Mouse (Mus musculus): Measurements from ENCODE around the gene Adora3. TPM values are rescaled to one million over a fixed set of nuclear protein-coding genes. Genes with fewer than 3 reads are reported as not detected.

Adora3 gene
- polyA plus RNA-seq (2015; fragmentation: Nextera tagmentation; extraction: Ambion mirVana), result not detected in 2 replicates

DNA sequence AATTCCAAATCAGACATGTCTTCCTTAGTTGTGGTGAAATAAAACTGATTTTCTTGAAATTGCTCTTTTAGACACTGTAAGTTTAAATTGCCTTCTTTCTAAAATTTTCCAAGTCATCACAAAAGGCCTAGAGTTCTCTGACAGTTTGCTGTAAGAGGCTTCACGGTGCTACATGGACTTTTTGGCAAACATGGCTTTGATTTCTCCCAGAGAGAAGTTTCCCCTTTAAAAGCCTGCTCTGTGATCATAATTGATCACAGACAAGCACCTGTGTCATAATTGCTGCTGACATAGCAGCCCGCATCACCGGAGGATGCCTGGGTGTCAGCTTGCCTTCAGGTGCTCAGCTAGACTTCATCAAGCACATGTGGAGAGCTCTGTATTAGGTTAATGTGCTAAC lies at the start of gene Adora3, which contains the start of gene Tmigd3:
Gene Adora3, plus strand, starts transcription at position 301 of the 400 bp plus-strand sequence.
Gene Tmigd3, plus strand, starts transcription at position 346 of the 400 bp plus-strand sequence.
- H3K27ac ChIP-seq (ENCODE audit: low read length), result no peak within 1 kb of the TSS

DNA sequence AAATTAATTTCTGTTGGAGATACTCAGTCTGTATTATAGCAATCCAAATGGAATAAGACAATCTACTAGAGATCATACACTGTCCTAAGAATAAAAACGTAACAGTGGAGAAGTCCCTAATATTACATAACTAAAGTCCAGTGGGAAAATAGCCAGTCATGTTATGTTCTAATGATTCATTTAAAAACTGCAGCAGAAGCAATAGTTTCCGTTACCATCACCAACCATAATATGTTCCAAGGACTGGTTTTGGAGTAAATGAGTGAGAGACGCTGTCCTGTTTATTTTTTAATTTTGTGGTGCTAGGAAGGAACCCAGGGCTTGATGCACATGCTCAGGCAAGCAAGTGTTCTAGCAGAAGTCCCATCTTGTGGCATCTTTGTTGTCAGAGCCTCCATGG lies 49.2 kb upstream of the Adora3 start:
- Histone ChIP-seq H3K9ac (replicated peaks; ENCODE audit: low read length) (no peak overlapping the region), H3K4me2 (replicated peaks; ENCODE audit: low read depth, low read length) (no peak overlapping the region), H3K9me3 (ENCODE audit: low read length) (no peaks in the 10 kb centered on the region), H3K4me1 (ENCODE audit: insufficient read depth, low read length) (peaks cover 16% of the 10 kb centered on the region), H3K27me3 (ENCODE audit: insufficient read depth, low read length) (no peaks in the 10 kb centered on the region), H3K4me3 (ENCODE audit: low read length) (no peak overlapping the region), H3K36me3 (ENCODE audit: insufficient read depth, low read length) (no peaks in the 10 kb centered on the region), H3K27ac (ENCODE audit: low read length) (no peak overlapping the region)
- WGBS, result 91% methylated on average over 3 of the region's 3 CpGs
- ATAC-seq (ENCODE audit: low FRiP score, low TSS enrichment), result no peak

More for the DNA sequence above, at the start of gene Adora3, which contains the start of gene Tmigd3:
- Histone ChIP-seq H3K9me3 (ENCODE audit: low read length) (no peaks in the 10 kb centered on the region), H3K27me3 (ENCODE audit: insufficient read depth, low read length) (no peaks in the 10 kb centered on the region), H3K4me3 (ENCODE audit: low read length) (no peak within 1 kb of the TSS), H3K9ac (replicated peaks; ENCODE audit: low read length) (no peak within 1 kb of the TSS), H3K4me1 (ENCODE audit: insufficient read depth, low read length) (peaks cover 17% of the 10 kb centered on the region; the same call in 1 of the 2 replicates), H3K36me3 (ENCODE audit: insufficient read depth, low read length) (no peaks in the 10 kb centered on the region), H3K4me2 (replicated peaks; ENCODE audit: low read depth, low read length) (no peak within 1 kb of the TSS)
- no peak for ATAC-seq (ENCODE audit: low FRiP score, low TSS enrichment)
- 86% methylated on average over 3 of the region's 3 CpGs for WGBS

DNA sequence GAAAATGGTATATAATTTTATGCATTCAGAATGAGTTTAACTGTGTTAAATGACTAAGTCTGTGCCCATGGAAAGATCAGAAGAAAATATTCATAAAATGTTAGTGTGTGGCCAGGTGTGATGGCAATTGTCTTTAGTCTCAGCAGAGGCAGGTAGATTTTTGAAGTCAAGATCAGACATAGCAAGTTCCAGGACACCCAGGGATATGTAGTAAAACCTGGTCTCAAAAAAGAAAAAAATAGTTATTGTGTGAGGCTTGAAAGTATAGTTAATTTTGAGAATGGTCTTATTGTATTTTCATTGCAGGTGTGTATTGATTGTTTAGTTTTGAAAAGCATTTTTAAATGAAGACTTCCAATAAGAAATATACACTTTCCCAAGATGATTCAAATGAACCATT lies 47.0 kb upstream of the Adora3 start:
- Histone ChIP-seq H3K4me1 (ENCODE audit: insufficient read depth, low read length) (peaks cover 16% of the 10 kb centered on the region), H3K4me2 (replicated peaks; ENCODE audit: low read depth, low read length) (no peak overlapping the region), H3K27me3 (ENCODE audit: insufficient read depth, low read length) (no peaks in the 10 kb centered on the region), H3K36me3 (ENCODE audit: insufficient read depth, low read length) (no peaks in the 10 kb centered on the region), H3K4me3 (ENCODE audit: low read length) (no peak overlapping the region), H3K27ac (ENCODE audit: low read length) (no peak overlapping the region), H3K9me3 (ENCODE audit: low read length) (no peaks in the 10 kb centered on the region), H3K9ac (replicated peaks; ENCODE audit: low read length) (no peak overlapping the region)
- ATAC-seq (ENCODE audit: low FRiP score, low TSS enrichment), result no peak

DNA sequence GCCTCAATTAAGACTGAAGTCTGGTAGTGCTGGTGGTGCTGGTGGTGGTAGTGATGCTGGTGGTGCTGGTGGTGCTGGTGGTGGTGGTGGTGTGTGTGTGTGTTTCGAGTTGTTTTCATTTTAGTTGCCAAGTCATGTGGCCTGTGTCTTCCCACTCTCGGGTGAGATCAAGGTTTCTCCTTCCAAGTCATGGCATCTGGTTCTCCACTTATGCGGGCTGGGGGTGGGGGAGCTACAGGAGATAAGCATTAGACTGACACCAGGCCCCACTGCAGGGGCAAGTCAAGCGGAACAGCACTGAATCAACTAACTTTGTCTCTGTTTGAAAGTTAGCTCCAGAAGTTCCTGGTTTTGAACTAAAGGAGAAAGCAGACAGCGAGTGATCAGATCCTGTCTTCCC lies 46.6 kb upstream of the Adora3 start:
- H3K4me2 ChIP-seq (replicated peaks; ENCODE audit: low read depth, low read length), result no peak overlapping the region
- H3K4me1 ChIP-seq (ENCODE audit: insufficient read depth, low read length), result peaks cover 16% of the 10 kb centered on the region
- no peaks in the 10 kb centered on the region for H3K27me3 ChIP-seq (ENCODE audit: insufficient read depth, low read length)
- no peaks in the 10 kb centered on the region for H3K9me3 ChIP-seq (ENCODE audit: low read length)
- ATAC-seq (ENCODE audit: low FRiP score, low TSS enrichment), result 0 out of 2 replicates have a peak, but pooled peaks have one; percentile 15
- H3K36me3 ChIP-seq (ENCODE audit: insufficient read depth, low read length), result no peaks in the 10 kb centered on the region
- no peak overlapping the region for H3K4me3 ChIP-seq (ENCODE audit: low read length)
- H3K27ac ChIP-seq (ENCODE audit: low read length), result no peak overlapping the region
- 40% methylated on average over 5 of the region's 5 CpGs for WGBS
- H3K9ac ChIP-seq (replicated peaks; ENCODE audit: low read length), result no peak overlapping the region

DNA sequence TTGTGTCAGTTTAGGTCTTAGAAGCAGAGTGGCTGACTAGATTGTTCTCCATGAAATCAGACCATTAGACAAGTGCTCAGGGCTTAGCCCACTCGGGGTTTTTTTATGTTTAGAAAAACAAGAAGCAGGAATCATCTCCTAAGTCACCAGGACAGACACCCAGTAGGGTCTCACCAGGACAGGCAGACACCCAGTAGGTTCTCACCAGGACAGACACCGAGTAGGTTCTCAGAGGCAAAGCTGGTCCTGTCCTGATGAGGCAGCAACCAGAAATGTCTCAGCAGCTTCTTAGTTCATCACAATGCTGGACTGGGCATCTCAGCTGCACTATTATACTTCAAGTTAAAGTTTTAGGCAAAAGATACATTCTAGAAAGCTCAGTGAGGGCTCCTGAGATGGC lies 46.0 kb upstream of the Adora3 start:
- Histone ChIP-seq H3K36me3 (ENCODE audit: insufficient read depth, low read length) (no peaks in the 10 kb centered on the region), H3K4me1 (ENCODE audit: insufficient read depth, low read length) (peaks cover 16% of the 10 kb centered on the region), H3K9me3 (ENCODE audit: low read length) (no peaks in the 10 kb centered on the region), H3K9ac (replicated peaks; ENCODE audit: low read length) (no peak overlapping the region), H3K27ac (ENCODE audit: low read length) (no peak overlapping the region), H3K4me3 (ENCODE audit: low read length) (no peak overlapping the region), H3K27me3 (ENCODE audit: insufficient read depth, low read length) (no peaks in the 10 kb centered on the region), H3K4me2 (replicated peaks; ENCODE audit: low read depth, low read length) (no peak overlapping the region)
- no peak for ATAC-seq (ENCODE audit: low FRiP score, low TSS enrichment)
- WGBS, result 43% methylated on average over 2 of the region's 2 CpGs

DNA sequence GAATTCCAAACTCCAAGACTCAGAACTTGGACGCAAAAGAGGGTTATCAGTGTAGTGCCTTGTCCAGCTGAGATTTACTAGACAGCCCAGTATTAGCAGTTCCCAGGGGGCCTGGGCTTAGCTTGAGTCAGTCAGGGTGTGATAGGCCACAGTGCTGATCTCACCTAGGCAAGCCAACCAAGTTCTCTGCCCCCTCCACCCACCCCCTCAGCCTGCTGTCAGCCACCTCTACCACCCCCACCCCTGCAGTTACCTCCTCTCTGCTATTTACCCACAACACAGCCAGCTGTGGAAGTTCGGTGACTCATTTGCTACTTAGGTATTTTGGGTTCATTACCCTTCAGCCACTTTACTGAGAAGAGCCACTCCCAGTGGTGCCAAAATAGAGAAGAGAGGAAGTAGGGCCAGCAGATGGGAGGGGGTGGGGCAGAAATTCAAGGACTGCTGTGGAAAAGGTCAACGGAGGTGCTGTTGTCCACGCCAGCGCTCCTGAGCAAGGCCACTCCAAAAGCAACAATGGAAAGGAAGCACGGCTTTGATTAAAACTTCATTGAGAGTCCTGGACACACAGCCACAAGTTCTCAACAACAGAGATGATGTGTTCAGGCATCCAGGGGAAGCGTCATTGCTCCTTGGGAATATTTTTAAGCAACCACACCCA lies 45.0 kb upstream of the Adora3 start:
- Histone ChIP-seq H3K27ac (ENCODE audit: low read length) (0 out of 2 replicates have a peak overlapping the region, but pooled peaks have one; percentile 43), H3K4me2 (replicated peaks; ENCODE audit: low read depth, low read length) (no peak overlapping the region), H3K27me3 (ENCODE audit: insufficient read depth, low read length) (no peaks in the 10 kb centered on the region), H3K4me3 (ENCODE audit: low read length) (no peak overlapping the region), H3K9ac (replicated peaks; ENCODE audit: low read length) (no peak overlapping the region), H3K9me3 (ENCODE audit: low read length) (no peaks in the 10 kb centered on the region), H3K4me1 (ENCODE audit: insufficient read depth, low read length) (peaks cover 16% of the 10 kb centered on the region), H3K36me3 (ENCODE audit: insufficient read depth, low read length) (no peaks in the 10 kb centered on the region)
- WGBS, result 43% methylated on average over 7 of the region's 7 CpGs
- ATAC-seq (ENCODE audit: low FRiP score, low TSS enrichment), result peak; percentile 73

DNA sequence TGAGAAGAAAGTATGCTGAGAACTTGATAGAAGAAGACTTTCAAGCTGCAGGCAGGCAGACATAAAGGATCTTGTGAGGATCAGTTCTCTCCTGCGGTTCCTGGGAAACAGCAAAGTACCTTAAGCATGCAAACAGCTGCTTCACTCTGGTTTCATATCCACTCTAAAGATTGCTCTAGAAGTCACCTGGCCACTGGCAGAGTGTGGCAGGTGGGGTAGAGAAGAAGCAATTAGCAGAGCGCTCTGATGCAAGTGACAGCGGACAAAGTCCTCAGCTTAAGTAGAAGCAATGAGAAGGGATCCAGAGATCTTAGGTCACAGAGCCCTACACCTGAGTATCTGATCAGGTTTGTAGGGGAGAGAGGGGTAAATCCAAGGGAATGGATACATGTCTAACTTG lies 39.1 kb upstream of the Adora3 start:
- Histone ChIP-seq H3K4me2 (replicated peaks; ENCODE audit: low read depth, low read length) (no peak overlapping the region), H3K27me3 (ENCODE audit: insufficient read depth, low read length) (no peaks in the 10 kb centered on the region), H3K9ac (replicated peaks; ENCODE audit: low read length) (no peak overlapping the region), H3K9me3 (ENCODE audit: low read length) (no peaks in the 10 kb centered on the region), H3K36me3 (ENCODE audit: insufficient read depth, low read length) (no peaks in the 10 kb centered on the region), H3K4me1 (ENCODE audit: insufficient read depth, low read length) (no peaks in the 10 kb centered on the region), H3K4me3 (ENCODE audit: low read length) (no peak overlapping the region), H3K27ac (ENCODE audit: low read length) (no peak overlapping the region)
- no peak for ATAC-seq (ENCODE audit: low FRiP score, low TSS enrichment)
- WGBS, result 98% methylated on average over 3 of the region's 3 CpGs

DNA sequence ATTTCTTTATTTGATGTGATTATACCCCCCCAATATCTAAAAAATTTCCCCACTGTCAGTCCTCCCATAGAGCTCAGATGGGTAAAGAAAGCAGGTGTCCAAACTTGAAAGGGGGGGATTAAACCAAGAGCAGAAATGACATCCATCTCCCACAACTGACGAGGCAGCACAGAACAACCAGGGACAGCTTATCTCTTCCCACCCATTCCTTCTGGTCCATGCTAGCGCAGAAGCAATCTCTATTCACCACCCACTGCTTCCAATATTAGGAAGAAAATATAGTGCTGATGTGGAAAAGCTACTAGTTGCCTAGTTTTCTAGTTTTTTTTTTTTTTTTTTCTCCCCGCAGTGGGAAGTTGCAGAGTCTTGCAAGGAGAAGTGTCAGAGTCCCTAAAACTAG lies 34.8 kb upstream of the Adora3 start:
- ATAC-seq (ENCODE audit: low FRiP score, low TSS enrichment), result no peak
- 86% methylated on average over 3 of the region's 3 CpGs for WGBS
- H3K9ac ChIP-seq (replicated peaks; ENCODE audit: low read length), result no peak overlapping the region

DNA sequence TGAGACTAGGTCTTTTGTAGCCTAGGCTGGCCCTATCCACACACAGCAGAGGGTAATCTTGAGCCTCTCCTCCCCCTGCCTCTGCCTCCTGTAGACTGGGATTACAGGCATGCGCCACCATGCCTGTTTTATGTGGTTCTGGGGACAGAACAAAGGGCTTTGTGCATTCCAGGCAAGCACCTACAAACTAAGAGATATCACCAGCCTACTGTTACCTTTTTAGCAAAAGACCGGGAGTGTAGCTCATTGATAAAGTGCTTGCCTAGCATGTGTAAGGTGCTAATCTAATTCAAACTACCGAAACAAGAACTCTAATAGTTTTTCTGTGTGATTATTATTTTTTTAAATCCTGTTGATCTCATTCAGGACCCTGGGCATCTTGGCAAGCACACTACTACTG lies 33.8 kb upstream of the Adora3 start:
- Histone ChIP-seq H3K36me3 (ENCODE audit: insufficient read depth, low read length) (no peaks in the 10 kb centered on the region), H3K4me3 (ENCODE audit: low read length) (no peak overlapping the region), H3K4me1 (ENCODE audit: insufficient read depth, low read length) (no peaks in the 10 kb centered on the region), H3K27ac (ENCODE audit: low read length) (no peak overlapping the region), H3K9me3 (ENCODE audit: low read length) (no peaks in the 10 kb centered on the region), H3K9ac (replicated peaks; ENCODE audit: low read length) (no peak overlapping the region), H3K4me2 (replicated peaks; ENCODE audit: low read depth, low read length) (no peak overlapping the region), H3K27me3 (ENCODE audit: insufficient read depth, low read length) (no peaks in the 10 kb centered on the region)
- ATAC-seq (ENCODE audit: low FRiP score, low TSS enrichment), result no peak
- WGBS, result 92% methylated on average over 3 of the region's 3 CpGs

More for the DNA sequence above, 34.8 kb upstream of the Adora3 start:
- Histone ChIP-seq H3K9me3 (ENCODE audit: low read length) (no peaks in the 10 kb centered on the region), H3K36me3 (ENCODE audit: insufficient read depth, low read length) (no peaks in the 10 kb centered on the region), H3K4me2 (replicated peaks; ENCODE audit: low read depth, low read length) (no peak overlapping the region), H3K27ac (ENCODE audit: low read length) (no peak overlapping the region), H3K4me3 (ENCODE audit: low read length) (no peak overlapping the region), H3K27me3 (ENCODE audit: insufficient read depth, low read length) (no peaks in the 10 kb centered on the region), H3K4me1 (ENCODE audit: insufficient read depth, low read length) (no peaks in the 10 kb centered on the region)

DNA sequence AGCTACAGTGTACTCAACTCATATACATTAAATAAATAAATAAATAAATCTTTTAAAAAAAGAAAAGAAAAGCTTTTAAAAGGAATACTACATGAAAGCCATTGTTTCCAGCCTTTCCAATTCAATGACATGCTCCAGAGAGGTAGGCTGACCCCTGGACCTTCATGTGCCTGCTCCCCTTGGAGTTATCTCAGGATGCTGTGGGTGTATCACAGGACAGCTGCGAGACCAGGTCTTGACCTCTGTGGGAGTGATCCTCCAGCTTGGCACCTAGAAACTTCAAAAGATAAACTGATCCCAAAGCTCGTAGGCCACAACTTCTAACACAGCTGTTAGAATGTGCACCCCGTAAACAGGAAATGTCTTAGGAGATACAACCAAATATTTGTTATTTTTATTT lies 32.0 kb upstream of the Adora3 start:
- Histone ChIP-seq H3K4me2 (replicated peaks; ENCODE audit: low read depth, low read length) (no peak overlapping the region), H3K27ac (ENCODE audit: low read length) (no peak overlapping the region), H3K9me3 (ENCODE audit: low read length) (no peaks in the 10 kb centered on the region), H3K36me3 (ENCODE audit: insufficient read depth, low read length) (no peaks in the 10 kb centered on the region), H3K27me3 (ENCODE audit: insufficient read depth, low read length) (no peaks in the 10 kb centered on the region), H3K9ac (replicated peaks; ENCODE audit: low read length) (no peak overlapping the region), H3K4me1 (ENCODE audit: insufficient read depth, low read length) (no peaks in the 10 kb centered on the region), H3K4me3 (ENCODE audit: low read length) (no peak overlapping the region)
- no peak for ATAC-seq (ENCODE audit: low FRiP score, low TSS enrichment)
- 59% methylated on average over 3 of the region's 3 CpGs for WGBS
